Mouse (Mus musculus) MEL (cell line): ENCODE data around the gene Tmem207.

ENCODE experiments used
- CTCF ChIP-seq, 3 experiments: IDR thresholded peaks in 2 of 3; conservative IDR thresholded peaks in 1 of 3; 2 replicates each; pipeline ENCODE4 v1.5.1; 2011 to 2012; ENCODE audit warnings: low read length in 3 of 3, low read depth in 2 of 3, mild to moderate bottlenecking in 2 of 3, improper control_type of control experiment in 1 of 3, inconsistent platforms in 1 of 3, mixed read lengths in 1 of 3, moderate library complexity in 1 of 3; ENCODE audit not compliant: control insufficient read depth in 1 of 3, insufficient read depth in 1 of 3, poor library complexity in 1 of 3, severe bottlenecking in 1 of 3
- E2F4 ChIP-seq: IDR thresholded peaks from 2 replicates; pipeline ENCODE4 v1.6.1; 2011; ENCODE audit warnings: low read depth, low read length, improper control_type of control experiment, borderline replicate concordance
- EP300 ChIP-seq, 2 experiments: IDR thresholded peaks; 2 replicates each; pipeline ENCODE4 v1.6.1; 2011; ENCODE audit warnings: improper control_type of control experiment in 2 of 2, low read length in 2 of 2, low read depth in 1 of 2, mild to moderate bottlenecking in 1 of 2
- MAX ChIP-seq: IDR thresholded peaks from 2 replicates; pipeline ENCODE4 v1.6.1; 2011; ENCODE audit warnings: low read length, improper control_type of control experiment
- NELFE ChIP-seq: IDR thresholded peaks from 2 replicates; pipeline ENCODE4 v1.6.1; 2011; ENCODE audit warnings: low read depth, low read length, improper control_type of control experiment
- POLR2A ChIP-seq, 2 experiments: IDR thresholded peaks; 2 replicates each; pipeline ENCODE4 v1.6.1; 2011 to 2012; ENCODE audit warnings: low read length in 2 of 2, mild to moderate bottlenecking in 2 of 2, control low read depth in 1 of 2, improper control_type of control experiment in 1 of 2, low read depth in 1 of 2, moderate library complexity in 1 of 2; ENCODE audit not compliant: control insufficient read depth in 1 of 2, insufficient read depth in 1 of 2, poor library complexity in 1 of 2
- RAD21 ChIP-seq: IDR thresholded peaks from 2 replicates; pipeline ENCODE4 v1.6.1; 2011; ENCODE audit warnings: mild to moderate bottlenecking, low read depth, low read length, improper control_type of control experiment
- USF1 ChIP-seq: IDR thresholded peaks from 2 replicates; pipeline ENCODE4 v1.6.1; 2014; ENCODE audit warnings: low read depth, mild to moderate bottlenecking, inconsistent platforms, low read length, improper control_type of control experiment, moderate library complexity
- ZNF384 ChIP-seq: IDR thresholded peaks from 2 replicates; pipeline ENCODE4 v1.6.1; 2012; ENCODE audit warnings: low read depth, mild to moderate bottlenecking, inconsistent platforms, low read length, improper control_type of control experiment

DNA sequence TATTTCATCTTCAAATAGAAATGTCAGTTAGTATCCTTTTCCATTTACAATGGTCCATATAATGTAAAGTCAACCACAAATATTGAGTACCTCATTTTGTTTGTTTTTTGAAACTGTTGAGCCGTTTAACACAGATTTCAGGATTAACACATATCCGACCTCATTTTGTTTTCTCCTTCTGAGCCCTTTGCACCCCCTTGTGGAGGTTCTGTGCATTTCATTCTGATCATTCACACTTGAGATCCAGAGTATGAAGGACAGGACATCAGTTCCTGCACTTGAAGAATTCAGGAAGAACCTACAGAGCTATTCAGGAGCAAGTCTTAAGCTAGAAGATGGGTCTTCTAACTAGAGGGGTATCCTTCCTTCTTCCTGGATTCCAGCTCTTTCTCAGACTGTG is 7.0 kb downstream of the Tmem207 start:
- no peak for TF ChIP-seq POLR2A (IDR thresholded peaks at IDR 0.05; ENCODE audit: control insufficient read depth in 1 of 2, insufficient read depth in 1 of 2, low read depth in 1 of 2, low read length in 2 of 2, poor library complexity in 1 of 2)
- TF ChIP-seq EP300 (IDR thresholded peaks at IDR 0.05; ENCODE audit: low read depth in 1 of 2, low read length in 2 of 2) = no peak
- TF ChIP-seq ZNF384 = no peak
- peak; percentile 14 to 58 (median 38); a peak in 5 of 6 replicates for TF ChIP-seq CTCF (IDR thresholded peaks at IDR 0.05 in 2 of 3, conservative IDR thresholded peaks at IDR 0.05 in 1 of 3; ENCODE audit: control insufficient read depth in 1 of 3, insufficient read depth in 1 of 3, low read depth in 2 of 3, low read length in 3 of 3, poor library complexity in 1 of 3, severe bottlenecking in 1 of 3)
- TF ChIP-seq RAD21 = peak; percentile 32
- no peak for TF ChIP-seq NELFE
- no peak for TF ChIP-seq MAX
- TF ChIP-seq USF1 = no peak
- no peak for TF ChIP-seq E2F4
